Mouse (Mus musculus): ENCODE measurements at regions not wholly inside any gene's neighbourhood (a gene's known extent, or its start where the extent isn't known, plus 50 kb on each side); places are given as distances from the start of the nearest gene placed in this dataset.

- Histone ChIP-seq H3K79me2 (ENCODE audit: inconsistent target) (no peaks in the 10 kb centered on the region), H3K4me3 (ENCODE audit: inconsistent target) (no peak overlapping the region), H3K27ac (no peak overlapping the region), H3K36me3 (ENCODE audit: inconsistent target) (no peaks in the 10 kb centered on the region)
- WGBS (ENCODE audit: missing documents) = 49% methylated on average over 14 of the region's 14 CpGs
Observed at GRCm38 (mm10) chr9:41212943-41213529, 51.5 kb upstream of the Ubash3b start.

- Histone ChIP-seq H3K4me3 (ENCODE audit: inconsistent target) (no peak overlapping the region), H3K79me2 (ENCODE audit: inconsistent target) (no peaks in the 10 kb centered on the region), H3K27ac (no peak overlapping the region), H3K36me3 (ENCODE audit: inconsistent target) (no peaks in the 10 kb centered on the region)
- 3% methylated on average over 6 of the region's 7 CpGs for whole genome bisulfite sequencing (ENCODE audit: missing documents)
Observed at GRCm38 (mm10) chr9:41212303-41212901, 50.9 kb upstream of the Ubash3b start.

GRCm38 (mm10) chr9:41211865-41212302, 50.4 kb upstream of the Ubash3b start:
- Histone ChIP-seq H3K4me3 (ENCODE audit: inconsistent target) (no peak overlapping the region), H3K27ac (no peak overlapping the region), H3K79me2 (ENCODE audit: inconsistent target) (no peaks in the 10 kb centered on the region), H3K36me3 (ENCODE audit: inconsistent target) (no peaks in the 10 kb centered on the region)
- 82% methylated on average over 10 of the region's 10 CpGs for WGBS (ENCODE audit: missing documents)

Measured in macrophage (primary cell).